Mouse (Mus musculus) 416B (cell line): ENCODE measurements at regions not wholly inside any gene's neighbourhood (a gene's known extent, or its start where the extent isn't known, plus 50 kb on each side); places are given as distances from the start of the nearest gene placed in this dataset.
A peak's percentile ranks its signal among the peaks of the same experiment; 100 is the strongest.

Experiments used
- DNase-seq: peaks from one replicate; pipeline ENCODE4 v3.0.0; 2011; ENCODE audit warnings: low read depth

DNA sequence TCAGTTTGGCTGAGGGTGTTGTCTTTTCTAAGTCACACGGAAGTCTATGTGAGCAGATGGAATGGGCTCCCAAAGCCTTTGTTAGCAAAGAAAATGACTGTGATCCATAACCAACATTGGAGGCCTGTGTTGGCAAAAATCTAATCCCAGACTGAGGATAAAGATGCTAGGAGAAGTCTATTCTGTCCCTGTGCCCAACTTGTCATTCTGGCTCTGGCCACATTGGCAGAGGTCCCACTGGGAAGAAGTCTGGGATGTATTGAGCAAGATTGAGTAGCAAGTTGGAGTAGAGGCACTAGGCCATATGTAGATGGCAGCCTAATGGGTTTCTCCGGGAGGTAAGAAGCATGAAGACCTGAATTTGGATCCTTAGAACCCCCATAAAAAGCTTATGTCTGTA, 54.1 kb downstream of the Nog start:
- no peak for DNase-seq

DNA sequence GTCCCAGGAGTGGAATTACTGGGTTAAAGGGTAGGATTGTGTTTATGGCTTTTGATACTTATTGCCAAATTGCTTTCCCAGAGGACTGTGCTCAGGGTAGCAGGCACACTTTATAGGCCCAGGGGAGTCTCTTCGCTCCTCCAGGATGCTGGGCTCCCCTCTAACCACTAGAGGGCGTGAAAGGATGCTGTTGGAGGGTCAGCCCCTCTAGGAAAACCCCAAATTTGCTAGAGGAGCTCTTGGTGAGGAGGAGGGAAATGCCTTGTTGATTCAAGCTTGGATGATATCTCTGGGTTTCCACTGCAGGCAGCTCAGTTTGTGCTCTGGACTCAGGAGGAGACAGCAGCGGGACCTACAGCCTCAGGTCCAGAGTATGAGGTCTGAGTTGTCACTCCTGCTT, 58.8 kb downstream of the Nog start:
- peak; percentile 6 for DNase-seq

DNA sequence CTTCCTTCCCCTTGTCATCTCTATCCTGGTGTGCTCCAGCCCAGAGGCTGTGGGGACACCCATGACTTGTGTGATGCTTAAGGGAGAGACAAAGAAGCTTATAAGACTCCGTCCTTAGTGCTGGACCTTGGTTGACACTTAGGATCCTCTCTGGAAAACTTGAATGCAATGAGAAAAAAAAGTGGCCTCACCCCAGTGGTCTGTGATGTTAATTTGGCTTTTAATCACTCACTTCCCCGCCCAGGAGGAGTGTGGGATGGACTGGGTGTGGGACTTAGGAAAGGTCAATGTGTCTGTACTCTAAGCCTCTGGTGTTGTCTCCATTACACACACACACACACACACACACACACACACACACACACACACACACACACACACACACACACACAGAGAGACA, 60.0 kb downstream of the Nog start:
- DNase-seq: no peak

DNA sequence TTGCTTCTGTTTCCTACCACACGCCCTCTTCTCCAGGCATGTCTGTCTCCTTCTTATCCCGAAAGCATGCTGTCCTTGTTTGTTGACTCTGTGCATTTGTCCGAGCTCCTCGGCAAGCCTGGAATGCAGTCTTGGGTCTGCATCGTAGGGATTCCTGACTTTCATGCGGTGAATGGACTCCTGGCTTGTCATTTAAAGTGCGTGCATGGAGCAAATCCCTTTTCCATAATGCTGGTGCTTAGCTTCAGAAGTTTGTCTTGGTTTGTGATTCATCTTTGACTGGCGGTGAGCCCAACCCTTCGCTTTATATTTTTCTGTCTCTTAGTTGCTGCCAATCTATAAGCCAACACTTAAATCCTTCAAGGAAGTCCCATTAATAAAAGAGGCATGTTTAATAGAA, 62.2 kb downstream of the Nog start:
- DNase-seq: no peak

DNA sequence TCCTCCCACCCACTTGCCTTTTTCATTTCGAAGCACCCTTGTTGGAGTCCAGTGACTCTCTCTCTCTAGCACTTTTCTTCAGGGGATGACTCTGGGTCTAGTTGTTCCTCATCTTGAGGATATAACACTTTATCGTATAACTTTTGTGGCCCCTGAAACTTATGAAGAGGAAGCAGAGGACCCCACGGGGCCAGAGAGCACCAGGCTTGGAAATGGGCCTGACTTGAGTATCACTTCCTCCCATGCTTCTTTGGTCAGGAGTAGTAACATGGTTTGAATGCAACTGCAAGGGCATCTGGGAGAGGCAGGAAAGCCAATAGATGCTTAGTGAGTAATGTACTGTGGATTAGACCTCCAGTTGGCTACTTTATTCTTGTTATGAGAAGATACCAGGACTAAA, 65.2 kb downstream of the Nog start:
- DNase-seq: no peak

DNA sequence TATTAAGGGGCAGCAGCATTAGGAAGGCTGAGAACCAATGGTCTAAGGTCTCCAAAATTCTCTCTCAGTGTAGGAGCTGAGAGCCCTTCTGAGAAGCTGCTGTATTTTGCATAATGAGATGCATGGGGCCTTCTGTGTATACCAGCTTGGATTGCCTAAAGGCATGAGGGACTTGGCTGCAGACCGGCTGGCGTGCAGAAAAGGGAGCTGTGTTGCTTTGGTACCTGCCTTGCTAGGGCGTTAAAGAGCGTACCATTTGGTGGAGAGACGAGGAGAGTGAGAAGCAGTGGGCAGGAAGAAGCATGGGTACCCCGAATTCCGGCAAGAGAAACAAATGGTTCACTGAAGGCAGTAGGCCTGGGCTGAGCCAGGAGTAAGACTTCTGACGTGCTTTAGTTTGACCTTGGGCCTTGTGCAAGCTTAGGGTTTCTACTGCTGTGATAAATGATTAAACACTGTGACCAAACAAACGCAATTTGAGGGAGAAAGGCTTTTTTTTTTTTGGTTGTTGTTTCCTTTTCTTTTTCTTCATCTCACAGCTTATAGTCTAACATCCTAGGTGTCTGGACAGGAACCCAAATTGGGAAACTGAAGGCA, 69.2 kb downstream of the Nog start:
- DNase-seq: no peak

DNA sequence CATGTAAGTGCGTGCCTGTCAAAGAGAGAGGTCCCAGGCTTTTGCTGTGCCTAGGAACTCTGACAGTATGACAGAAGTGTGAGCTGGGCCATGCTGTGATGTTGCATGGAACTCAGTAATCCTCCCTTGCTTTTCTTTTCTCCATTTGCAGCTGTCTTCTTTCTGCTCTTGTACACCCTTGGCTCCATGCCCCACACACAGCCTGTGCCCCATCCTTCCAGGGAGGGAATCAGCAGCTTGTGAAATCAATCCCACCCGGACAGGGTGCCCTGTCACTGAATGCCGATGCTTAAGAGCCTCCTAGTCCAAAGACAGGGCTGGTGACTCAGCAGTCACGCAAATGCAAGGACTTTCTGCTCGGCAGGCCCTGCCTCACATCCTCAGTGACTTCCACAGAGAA, 72.4 kb downstream of the Nog start:
- DNase-seq: no peak

DNA sequence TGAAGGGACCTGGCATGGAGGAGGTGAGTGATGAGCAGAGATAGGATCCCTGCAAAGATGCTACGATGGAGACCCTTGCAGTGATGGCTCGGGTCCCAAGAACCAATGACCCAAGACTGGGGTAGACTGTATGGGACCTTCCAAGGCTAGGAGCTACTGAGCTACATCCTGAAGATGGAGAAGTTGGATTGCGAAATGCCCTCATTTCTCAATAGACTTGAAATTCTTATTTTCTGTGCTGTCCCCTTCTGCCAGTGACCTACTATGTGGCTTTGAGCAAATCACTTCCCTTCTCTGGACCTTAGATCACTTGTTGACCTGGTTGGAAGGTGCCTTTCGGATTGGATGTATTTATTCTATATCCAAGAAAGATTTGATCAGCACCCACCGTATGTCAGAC, 88.9 kb downstream of the Nog start:
- DNase-seq: peak; percentile 25

DNA sequence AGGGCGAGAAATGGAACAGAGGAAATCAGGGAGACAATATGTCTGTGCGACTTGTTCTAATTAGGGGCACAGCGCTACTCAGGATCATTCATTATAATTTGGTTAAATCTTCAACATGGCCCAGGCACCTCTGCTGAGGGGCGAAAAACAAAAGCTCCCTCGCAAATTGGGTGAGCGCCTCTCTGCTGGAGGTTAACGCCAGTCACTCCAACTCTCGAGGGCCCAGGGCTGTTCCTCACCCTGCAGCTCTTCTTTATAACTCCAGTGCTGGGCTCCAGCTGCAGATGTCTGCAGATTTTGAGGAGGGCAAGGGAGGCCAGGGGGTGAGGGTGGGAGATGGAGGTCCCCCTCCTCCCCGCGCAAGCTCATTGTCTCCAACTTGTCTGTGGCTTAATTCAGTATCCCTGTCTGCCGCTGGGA, 92.6 kb downstream of the Nog start:
- no peak for DNase-seq

DNA sequence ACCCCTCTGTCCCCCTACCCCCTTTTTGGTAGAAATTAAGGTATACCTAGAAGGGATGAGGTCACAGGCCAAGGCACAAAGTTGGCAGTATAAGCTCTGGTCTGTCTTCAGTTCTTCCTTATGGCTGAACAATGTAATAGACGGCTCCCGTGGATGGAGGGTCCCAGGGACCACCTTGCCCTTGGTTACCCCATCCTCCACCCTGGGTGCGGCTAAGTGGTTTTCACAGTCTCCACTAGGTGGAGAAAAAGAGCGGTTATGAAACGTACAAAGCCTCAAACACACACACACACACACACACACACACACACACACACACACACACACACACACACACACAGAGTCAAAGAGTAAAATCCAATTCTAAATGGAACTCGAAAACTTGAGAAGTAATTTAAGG, 93.1 kb downstream of the Nog start:
- DNase-seq: no peak

DNA sequence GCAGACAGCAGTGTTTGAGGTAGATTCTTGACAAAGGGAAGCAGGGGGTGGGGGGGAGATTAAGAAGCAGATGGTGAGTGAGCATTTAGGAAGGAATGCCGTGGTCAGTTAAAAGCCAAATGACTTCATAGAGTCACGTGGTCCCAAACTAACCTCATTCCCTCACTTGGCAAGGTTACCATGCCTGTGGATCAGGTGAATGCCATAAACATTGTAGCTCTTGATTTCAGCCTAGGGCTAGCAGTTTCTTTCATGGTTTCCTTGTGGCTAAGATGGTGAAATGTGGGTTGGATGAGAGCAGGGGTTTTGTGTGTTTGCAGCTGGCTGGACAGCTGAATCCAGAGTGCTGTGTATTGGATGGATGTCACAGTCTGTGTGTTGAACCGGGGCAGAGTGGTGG, 95.3 kb downstream of the Nog start:
- DNase-seq: no peak

DNA sequence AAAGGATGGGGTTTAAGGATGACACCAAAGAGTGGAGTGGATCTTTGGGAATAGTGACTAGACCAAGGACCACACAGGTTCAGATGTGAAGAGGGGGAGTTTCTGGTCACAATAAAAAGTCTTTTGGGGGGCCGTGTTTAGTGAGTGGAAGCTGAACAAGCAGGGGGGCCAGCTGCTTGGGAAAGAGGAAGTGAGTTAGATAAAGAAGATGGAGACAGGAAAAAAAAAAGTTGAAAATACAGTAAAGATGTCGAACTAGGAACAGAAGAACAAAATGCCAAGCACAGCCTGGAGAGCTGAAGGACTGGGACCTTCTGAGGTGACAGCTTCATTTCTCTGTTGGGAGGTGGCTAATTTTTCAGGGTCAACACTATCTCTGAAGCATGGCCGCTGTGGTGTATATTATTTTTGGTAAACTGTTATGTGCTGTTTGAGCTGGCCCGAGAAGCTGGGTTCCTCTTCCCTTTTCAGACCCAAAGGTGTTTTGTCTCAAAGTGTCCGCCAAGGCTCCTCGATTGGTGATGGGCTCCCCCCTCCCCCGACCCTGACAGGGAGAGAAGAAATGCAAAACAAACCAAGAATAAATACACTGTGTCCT, 97.1 kb downstream of the Nog start:
- no peak for DNase-seq

DNA sequence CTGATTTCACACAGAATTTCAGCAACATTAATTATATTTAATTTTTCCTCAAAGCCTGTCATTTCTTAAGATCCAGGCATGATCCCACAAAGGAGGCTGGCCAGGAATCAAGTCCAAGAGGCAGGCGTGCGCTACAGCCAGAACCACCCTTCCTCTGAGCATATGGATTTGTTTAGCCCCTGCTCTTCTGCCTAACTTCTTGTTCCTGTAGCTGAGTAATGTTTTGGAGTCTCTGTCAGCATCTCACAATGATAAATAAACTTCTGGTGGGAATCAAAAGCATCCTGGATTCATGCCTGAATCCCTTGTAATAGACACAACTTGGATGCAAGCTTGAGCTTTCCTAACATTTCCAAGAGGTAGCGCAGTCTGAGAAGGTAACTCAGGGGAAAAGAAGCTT, 101.7 kb downstream of the Nog start:
- DNase-seq: no peak

DNA sequence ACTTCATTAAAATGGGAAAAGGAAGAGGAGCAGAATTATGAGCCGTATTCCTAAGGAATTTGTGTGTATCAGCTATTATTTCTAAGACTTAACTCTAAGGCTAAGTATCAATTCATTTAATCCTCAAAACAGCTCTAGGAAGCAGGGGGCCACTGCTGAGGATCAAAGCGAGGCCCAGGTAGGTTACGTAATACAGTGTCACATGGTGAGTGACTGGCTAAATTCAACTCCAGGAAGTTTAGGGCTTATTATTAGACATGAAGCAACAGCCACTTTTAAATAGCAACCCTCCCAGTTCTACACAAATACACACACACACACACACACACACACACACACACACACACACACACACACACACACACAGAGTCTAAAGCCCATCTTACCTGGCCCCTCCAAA, 109.3 kb downstream of the Nog start:
- peak; percentile 71 for DNase-seq

DNA sequence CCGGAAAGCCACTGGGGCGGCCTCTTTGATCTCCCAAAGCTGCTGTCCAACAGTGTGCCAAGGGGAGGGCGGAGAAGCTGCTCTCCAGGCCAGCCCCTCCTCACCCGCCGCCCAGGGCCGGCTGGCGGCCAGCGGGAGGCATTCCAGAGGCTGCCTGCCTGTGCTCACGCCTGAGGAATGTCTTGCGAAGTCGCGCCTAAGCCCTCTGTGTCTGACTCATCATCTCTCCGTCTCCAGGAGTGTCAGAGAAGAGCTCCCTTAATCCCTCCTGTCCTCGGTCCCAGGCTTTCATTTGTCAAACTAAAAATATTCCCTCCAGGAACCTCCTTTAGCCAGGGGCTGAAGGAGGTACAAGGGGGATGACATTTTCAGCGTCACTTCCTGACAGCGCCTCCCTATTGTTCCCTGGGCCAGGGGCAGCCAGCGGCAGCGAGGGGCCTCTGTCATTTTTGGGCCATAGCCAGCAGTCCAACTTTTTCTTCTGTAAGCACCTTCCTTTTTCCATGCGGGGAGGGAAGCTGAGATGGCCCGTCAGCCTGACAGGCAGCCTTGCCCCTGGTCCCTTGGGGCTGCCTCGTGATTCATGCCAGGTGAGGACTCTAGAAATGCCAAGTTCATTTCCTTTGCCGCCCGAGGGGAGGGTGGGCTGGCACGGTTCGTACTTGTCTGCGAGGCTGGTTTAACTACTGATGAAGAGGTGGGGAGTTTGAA, 113.4 kb downstream of the Gm525 start:
- DNase-seq: no peak

DNA sequence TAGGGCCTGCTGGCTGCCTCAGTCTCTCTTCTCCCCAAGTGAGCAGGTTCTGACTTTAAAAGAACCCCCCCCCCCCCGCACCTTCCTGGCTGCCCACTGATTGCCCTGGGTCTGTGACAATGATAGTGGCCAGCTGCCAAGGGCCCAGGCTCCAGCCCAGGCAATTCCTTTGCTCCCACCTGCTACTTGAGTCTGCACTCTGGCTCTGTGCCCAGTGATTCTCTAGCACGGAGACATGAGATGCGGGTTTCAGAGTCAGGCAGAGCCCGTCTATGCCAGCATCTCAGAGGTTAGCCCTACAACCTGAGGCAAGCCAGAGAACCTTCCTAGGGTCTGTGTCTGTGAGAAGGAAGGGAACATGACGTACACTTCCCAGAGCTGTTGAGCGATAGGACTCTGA, 112.2 kb downstream of the Gm525 start:
- no peak for DNase-seq

DNA sequence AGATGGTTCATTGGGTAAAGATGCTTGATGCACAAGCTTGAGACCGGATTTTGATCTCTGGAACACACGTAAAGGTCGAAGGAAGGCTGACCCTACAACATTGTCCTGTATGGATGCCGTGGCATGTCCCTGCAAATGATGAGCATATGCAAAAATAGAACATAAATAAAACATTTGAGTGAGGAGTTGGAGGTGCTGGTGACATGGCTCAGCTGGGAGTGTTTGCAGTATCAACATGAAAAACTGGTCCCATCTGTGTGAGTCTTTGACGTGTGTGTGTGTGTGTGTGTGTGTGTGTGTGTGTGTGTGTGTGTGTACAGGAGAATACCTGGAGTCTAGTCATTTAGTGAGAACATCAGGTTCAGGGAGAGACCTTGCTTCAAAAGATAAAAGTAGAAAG, 107.8 kb downstream of the Gm525 start:
- DNase-seq: no peak

DNA sequence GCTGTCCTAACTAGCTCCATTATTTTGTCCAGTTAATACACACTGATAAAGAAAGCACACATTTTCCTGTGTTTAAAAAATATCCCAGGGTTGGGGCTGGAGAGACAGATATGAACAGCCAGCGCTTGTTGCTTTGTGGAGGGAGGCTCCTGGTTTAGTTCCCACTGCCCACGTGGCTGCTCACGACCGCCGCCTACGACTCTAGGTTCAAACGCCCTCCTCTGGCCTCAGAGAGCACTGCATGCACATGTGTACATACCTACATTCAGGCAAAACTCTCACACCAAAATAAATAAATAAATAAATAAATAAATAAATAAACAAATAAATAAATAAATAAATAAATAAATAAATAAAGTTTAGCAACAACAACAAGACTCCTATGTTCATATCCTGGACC, 104.8 kb downstream of the Gm525 start:
- no peak for DNase-seq

DNA sequence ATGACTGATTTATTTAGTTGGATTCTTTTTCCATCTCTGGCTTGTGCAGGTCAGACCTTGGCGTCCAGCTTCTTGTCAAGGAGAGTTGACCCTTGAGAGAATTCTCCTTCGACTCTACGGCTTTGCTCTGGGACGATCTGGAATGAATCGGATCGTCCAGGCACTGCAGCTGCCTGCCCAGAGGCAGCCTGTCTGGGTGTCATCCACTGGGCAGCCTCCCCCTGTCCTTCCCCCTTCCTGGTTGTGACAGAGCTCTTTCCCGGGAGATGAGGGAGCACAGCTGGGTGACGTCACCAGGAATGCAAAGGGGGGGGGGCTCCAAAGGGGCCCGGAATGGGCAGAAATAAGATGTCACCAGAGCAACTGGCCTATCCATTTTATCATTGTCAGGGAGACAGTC, 101.9 kb downstream of the Gm525 start:
- no peak for DNase-seq

DNA sequence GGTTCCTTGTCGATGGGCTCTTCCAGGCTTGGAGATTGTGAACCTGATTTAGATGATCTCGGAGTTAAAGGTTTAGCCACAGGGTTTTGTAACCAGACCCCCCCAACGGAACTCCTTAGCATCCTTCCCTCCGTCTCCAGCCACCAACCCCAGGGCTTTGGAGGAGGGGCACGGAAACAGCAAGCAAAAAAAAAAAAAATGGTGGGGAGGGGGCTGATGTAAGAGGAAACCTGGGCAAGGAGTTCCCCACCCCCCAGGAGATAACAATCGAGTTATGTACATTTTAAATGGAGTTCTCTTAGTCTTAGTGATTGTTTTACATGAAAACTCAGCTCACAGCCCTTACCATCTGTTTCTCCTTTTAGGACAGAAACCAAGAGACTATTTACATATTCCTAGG, 101.3 kb downstream of the Gm525 start:
- DNase-seq: no peak

DNA sequence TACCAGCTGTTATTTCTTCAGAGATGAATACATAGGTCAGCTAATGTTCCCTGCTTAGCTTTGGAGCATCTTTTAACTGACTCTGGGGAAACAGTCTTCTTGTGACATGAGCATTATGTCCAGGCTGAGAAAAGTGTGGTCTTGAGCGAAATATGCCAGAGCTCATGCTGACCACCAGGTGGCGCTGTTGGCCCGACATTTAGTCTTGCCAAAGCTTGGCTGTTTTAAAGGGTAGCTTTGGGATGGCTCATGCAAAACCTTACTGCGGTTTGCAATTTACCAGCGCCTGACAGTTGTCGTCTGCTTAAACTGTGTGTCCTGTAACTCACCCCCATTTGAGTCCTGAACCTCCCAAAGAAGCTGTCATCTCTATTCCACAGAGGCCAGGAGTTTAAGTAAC, 91.6 kb downstream of the Gm525 start:
- DNase-seq: peak; percentile 82

DNA sequence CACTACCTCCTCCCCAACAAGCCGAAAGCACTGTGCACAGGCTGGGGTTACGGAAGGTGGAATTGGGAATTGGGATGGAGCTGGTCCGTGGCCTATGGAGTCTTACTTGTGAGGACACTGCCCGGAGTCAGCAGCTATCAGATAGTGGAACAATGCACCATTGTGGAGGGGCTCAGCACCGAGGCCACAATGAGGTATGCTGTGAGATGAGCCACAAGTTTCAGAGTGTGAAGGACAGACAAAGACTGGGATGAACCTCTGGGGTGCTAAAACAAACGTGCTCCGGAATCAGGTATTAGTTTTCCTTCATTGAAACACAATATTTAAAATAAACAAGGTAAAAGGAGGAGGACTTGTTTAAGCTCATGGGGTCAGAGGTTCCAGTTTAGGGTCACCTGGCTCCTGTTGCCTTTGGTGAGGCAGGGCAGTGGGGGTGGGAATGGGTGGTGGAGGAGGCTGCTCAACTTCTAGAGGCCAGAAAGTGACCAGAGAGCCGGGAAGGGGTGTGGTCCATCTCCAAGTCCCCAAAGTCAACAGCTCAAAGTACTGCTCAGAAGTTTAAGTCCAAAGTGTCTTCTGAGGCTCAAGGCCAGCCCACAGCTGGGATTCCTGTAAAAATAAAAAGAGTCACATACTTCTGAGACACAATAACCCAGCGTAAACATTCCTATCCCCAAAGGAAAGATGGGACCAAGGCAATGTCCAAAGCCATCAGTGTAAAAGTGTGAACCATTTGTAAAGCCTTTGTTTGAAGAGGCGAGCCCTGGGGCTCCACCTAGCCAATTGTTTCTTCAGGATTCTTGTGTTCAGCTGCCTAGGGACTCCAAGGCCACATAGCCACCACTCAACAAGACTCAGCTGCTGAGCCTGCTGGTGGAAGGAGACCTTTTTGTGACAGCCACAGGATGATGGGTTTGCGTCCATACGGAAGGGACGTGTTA, 80.1 kb downstream of the Gm525 start:
- DNase-seq: no peak

DNA sequence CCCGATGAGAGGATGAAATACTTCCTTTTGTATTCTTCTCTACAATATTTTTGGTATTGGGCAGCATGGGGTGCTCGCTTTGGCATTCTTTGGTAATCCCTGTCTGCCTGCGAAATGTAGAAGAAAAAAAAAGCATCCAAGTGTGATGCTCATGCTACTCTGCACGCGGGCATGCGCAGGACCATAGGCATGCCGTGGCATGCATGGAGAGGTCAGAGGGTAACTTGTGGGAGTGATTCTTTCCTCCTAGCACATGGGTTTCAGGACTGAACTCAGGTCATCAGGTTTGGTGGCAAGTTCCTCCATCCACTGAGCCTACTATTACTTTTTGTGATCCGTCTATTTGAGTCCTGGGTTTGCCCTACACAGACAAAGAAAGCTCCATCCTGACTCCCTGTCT, 74.3 kb downstream of the Gm525 start:
- DNase-seq: no peak
